Comparison of ENCODE assay signal across 8 mouse cellular contexts in the genomic region with DNA sequence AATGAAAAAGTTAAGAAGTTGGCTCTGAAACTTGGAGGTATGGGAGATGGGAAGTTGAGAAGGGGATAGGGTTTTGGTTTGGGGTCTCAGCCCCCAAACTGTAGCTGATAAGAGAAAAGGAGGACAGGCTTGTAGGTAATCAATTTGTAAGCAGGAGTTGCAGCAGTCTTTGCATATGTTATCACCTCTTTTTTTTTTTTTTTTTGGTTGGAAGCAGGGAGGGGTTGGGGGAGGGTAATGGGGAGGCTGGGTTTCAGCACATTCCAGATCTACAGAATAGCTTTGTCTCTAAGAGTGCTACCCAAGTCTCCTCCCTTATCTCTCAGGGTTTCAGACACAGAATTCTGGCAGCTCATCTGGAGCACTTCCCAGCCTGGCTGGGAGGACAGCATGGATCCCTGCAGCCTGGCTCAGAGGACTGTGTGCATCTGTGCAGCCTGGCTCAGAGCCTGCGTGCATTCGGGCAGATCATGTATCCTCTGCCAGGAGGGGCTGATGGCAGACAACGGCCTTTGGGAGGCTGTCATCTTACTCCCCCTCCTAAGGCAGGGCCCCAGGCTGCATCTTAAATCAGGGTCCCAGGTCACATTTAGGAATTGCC. TPM values are rescaled to one million over a fixed set of nuclear protein-coding genes. Genes with fewer than 3 reads are reported as not detected.
A peak's percentile ranks its signal among the peaks of the same experiment; 100 is the strongest.
DNase-seq lines count a peak whose midpoint lies in the region; ATAC-seq lines count a peak whose summit lies in the region.

No protein-coding gene starts in this region.

- no peak overlapping the region for H3K4me2 ChIP-seq in embryonic facial prominence, embryonic 13.5 days

- peaks cover 7% of the 10 kb centered on the region for H3K36me3 ChIP-seq in megakaryocyte, embryonic 14.5 days (replicated peaks; ENCODE audit: low read length)
- no peaks in the 10 kb centered on the region for H3K36me3 ChIP-seq in embryonic facial prominence, embryonic 13.5 days
- no peaks in the 10 kb centered on the region for H3K36me3 ChIP-seq in heart, embryonic 10.5 days

- peak overlapping the region; percentile 80 for H3K4me3 ChIP-seq in megakaryocyte, embryonic 14.5 days (replicated peaks)
- no peak overlapping the region for H3K4me3 ChIP-seq in embryonic facial prominence, embryonic 13.5 days
- no peak overlapping the region for H3K4me3 ChIP-seq in heart, embryonic 10.5 days

- H3K27me3 ChIP-seq in megakaryocyte, embryonic 14.5 days (replicated peaks), result no peaks in the 10 kb centered on the region
- H3K27me3 ChIP-seq in embryonic facial prominence, embryonic 13.5 days, result no peaks in the 10 kb centered on the region
- no peaks in the 10 kb centered on the region for H3K27me3 ChIP-seq in heart, embryonic 10.5 days (ENCODE audit: insufficient read depth, poor library complexity, severe bottlenecking)

- peaks cover 96% of the 10 kb centered on the region for H3K4me1 ChIP-seq in megakaryocyte, embryonic 14.5 days
- H3K4me1 ChIP-seq in embryonic facial prominence, embryonic 13.5 days, result peaks cover 4% of the 10 kb centered on the region; the same call in 1 of the 2 replicates
- peaks cover 7% of the 10 kb centered on the region for H3K4me1 ChIP-seq in heart, embryonic 10.5 days

- no peak overlapping the region for H3K27ac ChIP-seq in embryonic facial prominence, embryonic 13.5 days
- H3K27ac ChIP-seq in heart, embryonic 10.5 days, result peak overlapping the region; percentile 69; the same call in 1 of the 2 replicates

- 0 out of 2 replicates have a peak, but pooled peaks cover 9% of the 10 kb centered on the region for H3K9me3 ChIP-seq in megakaryocyte, embryonic 14.5 days
- H3K9me3 ChIP-seq in embryonic facial prominence, embryonic 13.5 days, result no peaks in the 10 kb centered on the region
- H3K9me3 ChIP-seq in heart, embryonic 10.5 days, result no peaks in the 10 kb centered on the region

- H3K9ac ChIP-seq in embryonic facial prominence, embryonic 13.5 days, result peak overlapping the region; percentile 56

- 4% methylated on average over 3 of the region's 3 CpGs for WGBS in embryonic facial prominence, embryonic 13.5 days
- WGBS in heart, embryonic 10.5 days, result 18% methylated on average over 3 of the region's 3 CpGs

- no peak for ATAC-seq in megakaryocyte, adult 5-6 weeks (ENCODE audit: poor library complexity, severe bottlenecking)
- ATAC-seq in embryonic facial prominence, embryonic 13.5 days (ENCODE audit: insufficient number of reproducible peaks, insufficient read depth, low FRiP score, low TSS enrichment, low read depth), result no peak

- peak; percentile 80 for DNase-seq in heart, embryonic 10.5 days (ENCODE audit: low spot score)
- peak; percentile 61 to 71 for DNase-seq in kidney, postnatal 4 days
- DNase-seq in lung, postnatal 14 days, result peak; percentile 65
- DNase-seq in right cerebral cortex, postnatal 14 days, result peak; percentile 71
- DNase-seq in thymus, postnatal 36 days, result no peak

RNA-seq across cellular contexts. Expression of a gene that starts 5.1 kb away (rescaled TPM):
- 88.2 and 145 TPM in 2 replicates for polyA plus RNA-seq in megakaryocyte, embryonic 14.5 days (2012; ENCODE audit: insufficient read depth, low replicate concordance)
- total RNA-seq in megakaryocyte, adult 5-6 weeks (2015), result 417 and 420 TPM in 2 replicates
- total RNA-seq in megakaryocyte, adult 5-6 weeks (2017), result 551 and 589 TPM in 2 replicates
- polyA plus RNA-seq in embryonic facial prominence, embryonic 13.5 days (2015; fragmentation: Nextera tagmentation; extraction: Ambion mirVana), result 65.5 and 67.2 TPM in 2 replicates
- polyA plus RNA-seq in heart, embryonic 10.5 days (2016; fragmentation: Nextera tagmentation; extraction: Ambion mirVana), result 21.7 and 56.6 TPM in 2 replicates

RNA-seq across cellular contexts. Expression of a gene that starts 54.9 kb away (rescaled TPM):
- 4.9 TPM in 1 of 2 replicates, not detected in the other for polyA plus RNA-seq in megakaryocyte, embryonic 14.5 days (2012; ENCODE audit: insufficient read depth, low replicate concordance)
- 125 and 133 TPM in 2 replicates for total RNA-seq in megakaryocyte, adult 5-6 weeks (2015)
- 95.0 and 101 TPM in 2 replicates for total RNA-seq in megakaryocyte, adult 5-6 weeks (2017)
- 79.0 and 81.7 TPM in 2 replicates for polyA plus RNA-seq in embryonic facial prominence, embryonic 13.5 days (2015; fragmentation: Nextera tagmentation; extraction: Ambion mirVana)
- 55.0 and 64.3 TPM in 2 replicates for polyA plus RNA-seq in heart, embryonic 10.5 days (2016; fragmentation: Nextera tagmentation; extraction: Ambion mirVana)

Comparison
In these comparisons a context has a peak if more than half of its experiments do, and no peak if none do; other contexts are left out.
1. DNase-seq: peak in heart, embryonic 10.5 days (single experiment), kidney, postnatal 4 days (2 of 2), lung, postnatal 14 days (single experiment) and right cerebral cortex, postnatal 14 days (single experiment); none in thymus, postnatal 36 days (0 of 2).